Mouse (Mus musculus) midbrain, embryonic 15.5 days (tissue): ENCODE results near the gene Cyp2t4. TPM values are rescaled to one million over a fixed set of nuclear protein-coding genes. Genes with fewer than 3 reads are reported as not detected.

Experiments
- ATAC-seq: fragments of 200-750 bp; cut with Nextera tagmentation; replicated peaks from 2 replicates; pipeline ENCODE4 v1.8.0; 2017; ENCODE audit warnings: moderate TSS enrichment
- H3K27ac ChIP-seq: fragments of 300-500 bp; sonication (generic); 2 replicates; pipeline ENCODE4 v1.5.1; 2015; ENCODE audit warnings: mild to moderate bottlenecking, inconsistent platforms
- H3K27me3 ChIP-seq: fragments of 300-500 bp; sonication (generic); replicated peaks from 2 replicates; pipeline ENCODE4 v1.6.1; 2015; ENCODE audit warnings: inconsistent platforms
- H3K36me3 ChIP-seq: fragments of 300-500 bp; sonication (generic); replicated peaks from 2 replicates; pipeline ENCODE4 v1.6.1; 2015; ENCODE audit warnings: inconsistent platforms
- H3K4me1 ChIP-seq: fragments of 300-500 bp; sonication (generic); 2 replicates; pipeline ENCODE4 v1.6.1; 2015; ENCODE audit warnings: inconsistent platforms
- H3K4me2 ChIP-seq: fragments of 300-500 bp; sonication (generic); 2 replicates; pipeline ENCODE4 v1.6.1; 2015; ENCODE audit warnings: inconsistent platforms, mild to moderate bottlenecking, moderate library complexity
- H3K4me3 ChIP-seq: fragments of 300-500 bp; sonication (generic); 2 replicates; pipeline ENCODE4 v1.5.1; 2015; ENCODE audit warnings: mild to moderate bottlenecking, inconsistent platforms
- H3K9ac ChIP-seq: fragments of 300-500 bp; sonication (generic); 2 replicates; pipeline ENCODE4 v1.6.1; 2015; ENCODE audit warnings: mild to moderate bottlenecking, inconsistent platforms
- H3K9me3 ChIP-seq: fragments of 300-500 bp; sonication (generic); 2 replicates; pipeline ENCODE4 v1.6.1; 2016; ENCODE audit warnings: inconsistent platforms
- WGBS: fragments of 180-500 bp; shearing (Covaris S2); methylation state at CpG from one replicate; pipeline ENCODE4 v1.1.7; 2015; ENCODE audit warnings: mixed read lengths; 5-methylcytosine and 5-hydroxymethylcytosine counted together
- polyA plus RNA-seq: library from polyadenylated mRNA; unstranded; fragments of >200 nt; fragmentation: Nextera tagmentation; extraction: Ambion mirVana; gene quantifications from 2 replicates; pipeline ENCODE4 v1.2.1, GENCODE M21; 2015

Gene Cyp2t4
- 0.11 TPM in 1 of 2 replicates, not detected in the other for polyA plus RNA-seq

DNA sequence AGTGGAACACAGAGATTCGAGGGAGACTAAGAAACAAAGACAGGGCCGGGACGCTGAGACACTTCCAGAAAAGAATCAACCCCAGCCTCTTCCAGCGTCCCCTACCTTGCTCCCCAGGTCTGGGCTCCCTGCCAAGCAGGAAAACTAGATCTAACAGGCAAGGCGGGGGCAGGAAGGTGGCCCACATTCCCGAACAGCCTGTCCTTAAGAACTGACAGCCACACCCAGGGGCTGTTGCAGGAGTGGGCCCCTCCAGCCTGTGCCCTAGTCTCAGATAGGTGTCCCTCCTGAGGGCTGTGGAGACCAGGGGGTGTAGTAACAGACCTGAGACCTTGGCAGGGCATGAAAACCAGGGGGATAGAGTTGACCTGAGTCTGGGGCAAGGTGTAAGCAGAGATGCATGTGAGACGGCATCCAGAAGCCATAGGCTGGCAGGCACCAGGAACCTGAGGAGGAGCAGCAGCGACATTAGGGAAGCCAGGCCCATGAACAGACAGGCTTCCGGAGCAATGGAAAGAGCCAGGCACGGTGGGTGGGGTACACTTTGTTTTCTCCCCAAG, at the start of gene Cyp2t4:
TSS of gene Cyp2t4 (plus strand) at position 510 of the 560 bp plus-strand sequence.
- H3K36me3 ChIP-seq = peaks cover under 1% of the 10 kb centered on the region; the same call in 1 of the 2 replicates
- H3K27ac ChIP-seq = no peak within 1 kb of the TSS
- H3K27me3 ChIP-seq = no peaks in the 10 kb centered on the region
- H3K9me3 ChIP-seq = no peaks in the 10 kb centered on the region
- ATAC-seq = 0 out of 2 replicates have a peak, but pooled peaks have one; percentile 22
- H3K4me2 ChIP-seq = no peak within 1 kb of the TSS
- H3K4me1 ChIP-seq = no peaks in the 10 kb centered on the region
- no peak within 1 kb of the TSS for H3K9ac ChIP-seq
- H3K4me3 ChIP-seq = no peak within 1 kb of the TSS
- 78% methylated on average over 10 of the region's 10 CpGs for WGBS

DNA sequence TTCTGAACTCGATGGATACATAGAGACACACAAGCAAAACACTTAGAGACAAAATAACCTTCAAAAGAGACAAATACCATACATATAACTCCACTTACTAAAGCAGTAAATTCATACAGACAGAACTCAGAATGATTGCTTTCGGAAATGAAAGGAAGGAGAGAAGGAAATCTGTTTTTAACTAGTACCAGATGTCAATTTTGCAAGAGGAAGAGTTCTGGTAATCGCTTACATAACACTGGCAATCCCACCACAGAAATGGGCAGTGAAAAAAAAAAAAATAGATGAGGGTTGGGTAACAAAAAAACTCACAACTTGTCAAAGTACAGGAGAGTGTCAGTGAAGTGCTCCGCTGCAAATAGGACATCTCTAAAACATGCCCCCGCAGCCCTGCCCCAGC, 48.6 kb upstream of the Cyp2t4 start:
- Histone ChIP-seq H3K27ac (no peak overlapping the region), H3K4me1 (no peaks in the 10 kb centered on the region), H3K27me3 (no peaks in the 10 kb centered on the region), H3K9me3 (0 out of 2 replicates have a peak, but pooled peaks cover 4% of the 10 kb centered on the region), H3K4me2 (no peak overlapping the region), H3K9ac (no peak overlapping the region), H3K36me3 (no peaks in the 10 kb centered on the region), H3K4me3 (no peak overlapping the region)
- 81% methylated on average over 5 of the region's 5 CpGs for WGBS
- ATAC-seq = no peak

DNA sequence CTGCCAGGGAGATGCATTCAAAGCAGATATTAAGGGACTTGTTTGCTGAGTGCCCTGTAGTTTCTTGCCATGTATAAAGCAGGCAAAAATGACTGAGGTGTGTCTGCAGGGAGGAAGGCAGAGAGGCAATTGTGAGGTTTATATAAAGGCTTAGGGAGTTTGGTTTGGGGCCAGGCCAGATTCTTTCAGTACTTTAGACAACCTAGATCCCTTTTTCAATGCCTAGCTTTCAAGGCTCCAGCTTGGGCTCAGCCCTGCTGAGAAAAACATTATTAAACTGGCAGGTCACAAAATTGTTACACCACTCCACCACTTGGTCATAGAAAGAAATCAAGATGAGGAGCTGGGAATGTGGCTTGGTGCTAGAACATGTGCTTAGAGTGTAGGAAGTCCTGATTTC, 43.2 kb upstream of the Cyp2t4 start:
- Histone ChIP-seq H3K9ac (no peak overlapping the region), H3K27me3 (no peaks in the 10 kb centered on the region), H3K4me1 (no peaks in the 10 kb centered on the region), H3K4me2 (no peak overlapping the region), H3K4me3 (no peak overlapping the region), H3K36me3 (no peaks in the 10 kb centered on the region), H3K9me3 (0 out of 2 replicates have a peak, but pooled peaks cover 4% of the 10 kb centered on the region), H3K27ac (no peak overlapping the region)
- no peak for ATAC-seq

DNA sequence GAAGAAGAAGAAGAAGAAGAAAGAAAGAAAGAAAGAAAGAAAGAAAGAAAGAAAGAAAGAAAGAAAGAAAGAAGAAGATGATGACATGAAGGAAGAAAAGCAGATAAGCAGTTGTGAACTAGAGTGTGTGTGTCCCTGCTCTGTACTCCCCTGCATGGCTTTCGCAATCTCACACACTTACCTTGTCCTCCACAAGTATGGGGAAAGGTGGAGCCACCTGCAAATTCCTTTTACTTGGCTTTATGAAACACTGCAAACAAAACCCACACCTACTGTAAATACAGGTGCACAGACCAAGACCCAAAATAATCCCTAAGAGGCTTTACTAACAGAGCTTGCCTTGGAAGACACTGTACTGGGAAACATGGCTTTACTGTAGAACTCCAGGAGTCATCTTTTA, 42.5 kb upstream of the Cyp2t4 start:
- Histone ChIP-seq H3K4me2 (no peak overlapping the region), H3K27me3 (no peaks in the 10 kb centered on the region), H3K36me3 (no peaks in the 10 kb centered on the region), H3K9me3 (0 out of 2 replicates have a peak, but pooled peaks cover 4% of the 10 kb centered on the region), H3K27ac (no peak overlapping the region), H3K4me3 (no peak overlapping the region), H3K9ac (no peak overlapping the region), H3K4me1 (no peaks in the 10 kb centered on the region)
- WGBS = 83% methylated on average over 1 of the region's 1 CpGs
- no peak for ATAC-seq

DNA sequence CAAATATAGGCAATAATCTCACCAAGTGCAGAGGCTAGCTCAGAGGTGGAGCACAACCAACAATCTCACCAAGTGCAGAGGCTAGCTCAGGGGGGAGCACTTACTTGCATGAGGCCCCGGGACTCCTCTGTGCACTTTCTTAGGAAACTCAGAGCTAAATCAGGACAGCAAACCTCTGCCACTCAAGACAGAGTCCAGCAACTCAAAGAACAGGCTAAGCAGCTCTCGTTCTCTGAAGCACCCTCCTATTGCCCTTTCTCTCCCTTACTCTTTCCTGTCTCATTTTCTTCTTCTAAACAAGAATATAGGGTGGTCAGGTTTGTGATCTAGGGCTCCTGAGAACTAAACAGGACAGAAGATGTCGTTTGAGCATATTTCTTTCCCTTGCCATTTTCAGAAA, 41.5 kb upstream of the Cyp2t4 start:
- Histone ChIP-seq H3K4me1 (no peaks in the 10 kb centered on the region), H3K9me3 (0 out of 2 replicates have a peak, but pooled peaks cover 4% of the 10 kb centered on the region), H3K36me3 (no peaks in the 10 kb centered on the region), H3K27ac (no peak overlapping the region), H3K27me3 (no peaks in the 10 kb centered on the region), H3K4me3 (no peak overlapping the region), H3K9ac (no peak overlapping the region), H3K4me2 (no peak overlapping the region)
- no peak for ATAC-seq
- 72% methylated on average over 3 of the region's 3 CpGs for WGBS

DNA sequence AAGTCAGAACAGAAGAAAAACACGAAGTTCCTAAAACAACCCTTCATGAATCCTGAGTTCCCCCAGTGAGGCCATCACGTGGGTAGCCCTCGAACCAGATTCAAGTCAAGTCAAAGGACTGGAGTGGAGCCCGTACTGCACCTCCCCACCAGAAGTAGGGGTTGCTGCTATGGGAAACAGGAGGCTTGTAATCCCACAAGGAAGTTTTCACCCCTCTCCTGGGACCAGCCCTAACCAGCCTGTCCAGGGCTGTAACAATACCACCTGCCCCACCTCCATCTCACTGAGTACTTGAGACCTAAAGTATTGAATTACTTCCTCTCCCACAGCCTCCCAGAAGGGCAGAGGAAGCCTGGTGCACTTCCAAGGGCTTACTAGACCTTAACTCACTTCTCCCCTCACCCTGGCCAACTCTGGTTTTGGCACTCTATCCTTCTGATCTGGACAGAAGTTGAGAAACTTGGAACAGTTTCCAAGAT, 35.4 kb upstream of the Cyp2t4 start:
- no peaks in the 10 kb centered on the region for H3K4me1 ChIP-seq
- no peak overlapping the region for H3K9ac ChIP-seq
- H3K27me3 ChIP-seq = no peaks in the 10 kb centered on the region
- WGBS = 66% methylated on average over 4 of the region's 4 CpGs
- no peak overlapping the region for H3K27ac ChIP-seq
- no peaks in the 10 kb centered on the region for H3K36me3 ChIP-seq
- H3K9me3 ChIP-seq = no peaks in the 10 kb centered on the region
- no peak overlapping the region for H3K4me3 ChIP-seq
- H3K4me2 ChIP-seq = no peak overlapping the region
- no peak for ATAC-seq

DNA sequence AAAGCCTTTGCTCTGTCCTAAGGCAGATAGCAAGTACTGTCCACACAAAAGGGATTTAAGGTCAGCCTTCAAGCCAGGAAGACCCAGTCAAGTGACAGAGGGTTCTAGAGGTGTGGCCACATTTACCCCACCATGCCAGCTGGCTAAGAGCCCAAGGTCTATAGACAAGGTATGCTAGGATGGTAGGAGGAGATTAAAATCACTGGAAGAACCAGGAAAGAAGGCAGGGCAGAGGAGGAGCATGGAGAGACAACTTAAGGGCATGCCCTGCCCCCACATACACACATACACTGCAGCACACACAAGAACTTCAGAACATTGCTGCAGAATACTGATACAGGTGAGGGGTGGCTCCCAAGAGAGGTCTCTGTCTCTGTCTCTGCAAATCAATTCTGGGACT, 33.8 kb upstream of the Cyp2t4 start, which contains the start of gene Cyp2f2:
TSS of gene Cyp2f2 (plus strand) at position 234 of the 400 bp plus-strand sequence.
- no peak within 1 kb of the TSS for H3K9ac ChIP-seq
- no peak for ATAC-seq

DNA sequence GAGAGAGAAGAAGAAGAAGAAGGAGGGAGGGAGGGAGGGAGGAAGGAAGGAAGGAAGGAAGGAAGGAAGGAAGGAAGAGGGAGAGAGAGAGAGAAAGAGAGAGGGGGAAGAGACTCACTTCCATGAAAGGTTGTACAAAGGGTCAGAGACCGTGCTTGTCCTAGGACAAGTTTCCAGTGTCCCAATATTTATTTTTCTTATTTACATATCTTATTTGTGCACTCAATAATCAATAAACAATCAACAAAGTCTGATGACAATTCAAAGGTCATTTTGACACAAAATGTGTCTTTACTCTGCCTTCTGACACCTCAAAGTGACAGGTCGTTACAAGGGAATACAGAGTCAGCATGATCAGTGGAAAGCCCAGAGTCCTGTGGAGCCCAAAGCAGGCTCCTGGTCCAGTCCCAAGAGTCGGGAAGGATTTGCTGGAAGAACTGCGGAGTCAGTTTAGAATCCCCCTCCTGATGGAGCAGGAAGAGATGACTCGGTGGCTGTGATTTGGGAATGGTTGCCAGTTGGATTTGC, 29.1 kb upstream of the Cyp2t4 start:
- Histone ChIP-seq H3K9me3 (no peaks in the 10 kb centered on the region), H3K36me3 (no peaks in the 10 kb centered on the region), H3K4me1 (no peaks in the 10 kb centered on the region), H3K9ac (no peak overlapping the region), H3K4me3 (no peak overlapping the region), H3K27ac (no peak overlapping the region), H3K27me3 (no peaks in the 10 kb centered on the region), H3K4me2 (no peak overlapping the region)
- no peak for ATAC-seq
- 78% methylated on average over 5 of the region's 5 CpGs for whole genome bisulfite sequencing

More for the DNA sequence above, 33.8 kb upstream of the Cyp2t4 start, which contains the start of gene Cyp2f2:
- Histone ChIP-seq H3K4me1 (no peaks in the 10 kb centered on the region), H3K27me3 (no peaks in the 10 kb centered on the region), H3K36me3 (no peaks in the 10 kb centered on the region), H3K4me2 (no peak within 1 kb of the TSS), H3K9me3 (no peaks in the 10 kb centered on the region), H3K4me3 (no peak within 1 kb of the TSS), H3K27ac (no peak within 1 kb of the TSS)

DNA sequence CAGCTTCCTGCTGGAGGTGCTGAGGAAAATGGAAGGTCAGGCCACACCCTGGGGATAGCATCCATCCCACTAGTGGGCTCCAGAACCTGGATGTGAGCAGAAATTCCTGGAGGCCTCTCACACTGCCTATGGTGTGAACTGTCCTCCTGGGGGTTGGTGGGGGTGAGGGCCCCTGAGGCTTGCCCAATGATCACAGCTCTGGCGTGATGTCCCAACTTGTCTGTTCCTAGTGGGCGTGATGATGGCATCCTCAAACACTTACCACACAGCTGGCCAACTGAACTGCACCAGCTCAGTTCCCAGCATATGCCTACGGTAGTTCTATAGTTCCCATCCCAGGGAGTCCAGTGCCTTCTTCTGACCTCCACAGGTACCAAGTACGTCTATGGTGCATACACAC, 28.5 kb upstream of the Cyp2t4 start:
- Histone ChIP-seq H3K27me3 (no peaks in the 10 kb centered on the region), H3K4me2 (no peak overlapping the region), H3K27ac (no peak overlapping the region), H3K4me3 (no peak overlapping the region), H3K4me1 (no peaks in the 10 kb centered on the region), H3K9me3 (no peaks in the 10 kb centered on the region), H3K36me3 (no peaks in the 10 kb centered on the region), H3K9ac (no peak overlapping the region)
- 86% methylated on average over 4 of the region's 4 CpGs for WGBS
- ATAC-seq = no peak

DNA sequence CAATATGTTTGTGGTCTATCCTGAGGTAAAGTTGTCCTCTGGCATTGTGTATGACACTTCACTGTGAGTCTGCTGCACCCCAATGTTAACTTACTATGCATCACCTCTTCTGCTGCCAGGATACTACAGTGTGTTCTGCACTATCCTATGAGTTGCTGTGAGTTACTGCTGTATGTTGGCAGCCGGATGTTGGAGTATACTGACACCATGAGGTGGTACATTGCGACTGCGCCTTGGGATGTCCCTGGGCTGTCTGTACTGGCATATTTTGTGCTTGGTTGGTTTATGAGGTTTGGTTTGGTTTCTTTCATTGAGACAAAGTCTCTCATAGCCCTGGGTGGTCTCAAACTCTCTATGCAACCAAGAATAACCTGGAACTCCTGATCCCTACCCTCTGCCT, 25.4 kb upstream of the Cyp2t4 start:
- H3K9ac ChIP-seq = no peak overlapping the region
- H3K27ac ChIP-seq = no peak overlapping the region
- no peaks in the 10 kb centered on the region for H3K9me3 ChIP-seq
- no peak overlapping the region for H3K4me2 ChIP-seq
- H3K36me3 ChIP-seq = no peaks in the 10 kb centered on the region
- no peaks in the 10 kb centered on the region for H3K4me1 ChIP-seq
- ATAC-seq = no peak
- 47% methylated on average over 3 of the region's 3 CpGs for WGBS
- no peak overlapping the region for H3K4me3 ChIP-seq
- no peaks in the 10 kb centered on the region for H3K27me3 ChIP-seq

DNA sequence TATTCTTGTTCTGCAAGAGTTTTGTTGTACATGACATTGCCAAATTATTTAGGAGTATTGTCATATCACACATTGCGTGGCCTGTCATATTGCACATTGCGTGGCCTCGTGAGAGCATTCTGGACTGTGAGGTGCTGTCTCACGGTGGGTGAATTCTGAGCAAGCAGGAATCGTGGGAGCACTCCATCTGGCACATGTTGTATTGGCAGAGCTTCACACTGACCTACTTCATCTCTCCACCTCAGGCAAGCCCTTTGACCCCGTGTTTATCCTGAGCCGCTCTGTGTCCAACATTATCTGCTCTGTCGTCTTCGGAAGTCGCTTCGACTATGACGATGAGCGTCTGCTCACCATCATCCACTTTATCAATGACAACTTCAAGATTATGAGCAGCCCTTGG, 24.6 kb upstream of the Cyp2t4 start:
- Histone ChIP-seq H3K4me1 (no peaks in the 10 kb centered on the region), H3K4me2 (no peak overlapping the region), H3K36me3 (no peaks in the 10 kb centered on the region), H3K9me3 (no peaks in the 10 kb centered on the region), H3K4me3 (no peak overlapping the region), H3K9ac (no peak overlapping the region), H3K27me3 (no peaks in the 10 kb centered on the region), H3K27ac (no peak overlapping the region)
- no peak for ATAC-seq
- 91% methylated on average over 13 of the region's 13 CpGs for WGBS

DNA sequence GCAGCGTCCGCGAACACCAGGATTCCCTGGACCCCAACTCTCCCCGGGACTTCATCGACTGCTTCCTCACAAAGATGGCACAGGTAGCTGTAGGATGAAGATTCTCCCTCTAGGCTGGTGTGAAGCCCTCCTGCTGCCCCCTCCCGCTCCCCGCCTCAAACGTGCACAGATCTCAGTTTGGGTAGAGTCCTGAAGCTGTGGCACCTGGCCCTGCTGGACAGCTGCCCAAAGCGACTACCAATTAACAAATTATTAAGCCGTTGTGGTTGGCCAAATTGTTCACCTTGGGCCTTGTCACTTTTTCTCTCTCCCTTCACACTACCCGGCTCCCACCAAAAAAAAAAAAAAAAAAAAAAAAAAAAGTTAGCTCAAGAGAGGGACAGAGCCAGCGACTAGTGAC, 23.7 kb upstream of the Cyp2t4 start:
- no peaks in the 10 kb centered on the region for H3K4me1 ChIP-seq
- H3K9ac ChIP-seq = no peak overlapping the region
- H3K36me3 ChIP-seq = no peaks in the 10 kb centered on the region
- no peaks in the 10 kb centered on the region for H3K27me3 ChIP-seq
- H3K9me3 ChIP-seq = no peaks in the 10 kb centered on the region
- no peak overlapping the region for H3K27ac ChIP-seq
- no peak overlapping the region for H3K4me2 ChIP-seq
- H3K4me3 ChIP-seq = no peak overlapping the region
- no peak for ATAC-seq
- 86% methylated on average over 12 of the region's 12 CpGs for WGBS
